Mouse (Mus musculus) gastrocnemius, postnatal 10 days (tissue): ENCODE measurements around the gene Mon1a. TPM values are rescaled to one million over a fixed set of nuclear protein-coding genes. Genes with fewer than 3 reads are reported as not detected.
A peak's percentile ranks its signal among the peaks of the same experiment; 100 is the strongest.

Source experiments
- DNase-seq: peaks from one replicate; pipeline ENCODE4 v3.0.0; 2021; ENCODE audit warnings: mixed read lengths
- long read RNA-seq, 2 experiments: library from polyadenylated mRNA; stranded (forward); transcript quantifications; one replicate each; pipeline ENCODE4 v2.0.0; 2021
- total RNA-seq, 2 experiments: library from RNA; stranded (reverse); gene quantifications; 2 replicates each; pipeline ENCODE4 v1.2.3; 2021

Mon1a gene
- 1 to 10 TPM; 4.0 to 4.8 TPM for total RNA-seq
- long read RNA-seq, experiment 1, transcript Mon1a-201 (6 exons, 2,042 nt): major isoform, 7 of 9 reads
- long read RNA-seq, experiment 1, partial matches to known transcripts: 1 of 9 reads
- long read RNA-seq, experiment 1, other reads (novel, unspliced or antisense): 1 of 9 reads
- long read RNA-seq, experiment 2, transcript Mon1a-201 (6 exons, 2,042 nt): major isoform, 7 of 9 reads
- long read RNA-seq, experiment 2, partial matches to known transcripts: 1 of 9 reads
- long read RNA-seq, experiment 2, other reads (novel, unspliced or antisense): 1 of 9 reads

DNA sequence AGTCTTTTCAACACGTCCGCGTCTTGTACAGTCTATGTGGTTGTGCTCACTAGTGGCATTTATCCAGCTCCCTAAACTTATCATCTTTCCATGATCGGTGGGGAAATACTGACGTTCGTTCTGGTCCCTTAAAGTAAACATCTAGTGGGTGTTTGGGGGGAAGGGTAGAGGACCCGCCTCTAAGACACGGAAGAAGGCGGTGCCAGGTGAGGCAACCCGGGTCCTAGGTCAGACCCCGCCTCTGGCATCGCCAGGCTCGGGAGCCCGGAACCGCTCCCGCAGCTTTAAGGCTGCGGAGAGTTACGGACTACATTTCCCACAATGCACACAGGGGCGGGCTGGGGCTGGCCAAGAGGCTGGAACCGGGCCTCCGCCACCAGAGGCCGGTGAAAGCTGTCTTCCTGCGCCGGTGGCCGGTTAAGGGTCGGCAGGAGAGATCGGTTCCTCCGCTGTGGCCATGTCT is at the start of gene Mon1a:
Gene Mon1a, plus strand, starts transcription at position 348 of the 463 bp plus-strand sequence.
- peak; percentile 71 for DNase-seq

DNA sequence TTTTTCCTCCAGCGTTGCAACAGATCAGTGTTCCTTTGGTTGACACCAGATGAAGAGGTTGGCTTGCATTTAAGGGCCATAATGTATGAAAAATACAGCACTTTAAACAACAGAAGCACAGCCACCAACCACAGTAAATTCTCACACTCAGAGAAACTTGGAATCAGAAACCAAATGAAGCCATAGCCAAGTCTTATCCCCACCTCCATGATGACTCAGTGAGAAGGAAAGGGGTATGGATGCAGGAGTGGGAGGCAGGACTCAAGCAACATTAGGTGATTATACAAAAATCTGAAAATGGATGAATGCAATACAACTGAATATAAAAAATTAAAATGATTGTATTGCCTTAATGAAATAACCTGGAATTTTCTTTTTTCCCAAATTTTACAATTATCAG is 49.1 kb upstream of the Mon1a start:
- DNase-seq: no peak

DNA sequence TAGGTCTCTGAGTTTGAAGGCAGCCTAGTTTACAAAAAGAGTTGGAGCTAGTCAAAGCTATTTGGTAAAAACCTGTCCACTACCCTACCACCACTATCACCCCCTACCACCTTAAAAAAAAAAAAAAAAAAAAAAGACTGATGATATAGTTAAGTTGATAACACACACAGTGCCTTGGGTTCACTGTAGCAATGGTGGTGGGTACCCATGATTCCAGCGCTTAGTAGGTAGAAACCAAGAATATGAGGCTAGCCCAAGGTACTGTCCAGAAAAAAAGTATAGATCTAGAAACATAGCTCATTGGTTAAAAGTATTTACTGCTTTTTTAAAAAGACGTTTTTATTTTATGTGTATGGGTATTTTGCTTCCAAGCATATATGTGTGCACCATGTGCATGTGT is 45.2 kb upstream of the Mon1a start:
- DNase-seq: no peak

DNA sequence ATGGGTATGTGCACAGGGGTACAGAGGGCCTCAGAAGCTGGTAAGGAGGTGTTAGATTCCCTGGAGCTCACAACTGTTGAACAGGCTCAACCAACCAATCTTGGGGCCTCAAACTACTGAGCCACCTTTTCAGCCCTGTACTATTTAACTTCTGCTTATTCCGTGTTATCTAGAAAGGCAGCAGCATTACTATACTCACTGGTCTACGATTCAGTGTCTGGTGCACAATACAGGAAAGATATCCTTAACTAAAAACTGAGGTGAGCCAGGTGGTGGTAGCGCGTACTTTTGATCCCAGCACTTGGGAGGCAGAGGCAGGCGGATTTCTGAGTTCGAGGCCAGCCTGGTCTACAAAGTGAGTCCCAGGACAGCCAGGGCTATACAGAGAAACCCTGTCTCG is 39.0 kb upstream of the Mon1a start:
- no peak for DNase-seq

DNA sequence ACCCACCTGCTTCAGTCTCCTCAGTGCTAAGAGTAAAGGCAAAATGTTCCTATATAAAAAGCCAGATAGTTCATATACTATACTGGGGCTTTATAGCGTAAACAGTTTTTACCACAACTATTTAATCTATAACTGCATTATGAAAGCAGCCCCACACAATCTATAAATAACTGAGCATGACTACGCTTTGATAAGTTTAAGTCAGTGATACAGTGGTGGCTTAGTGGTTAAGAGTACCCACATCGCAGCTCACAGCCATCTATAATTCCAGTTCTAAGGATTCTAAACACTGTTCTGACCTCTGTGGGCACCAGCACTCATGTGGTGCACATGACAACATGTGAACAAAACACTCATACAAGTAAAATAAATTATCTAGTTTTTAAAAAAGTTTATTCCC is 29.6 kb upstream of the Mon1a start:
- no peak for DNase-seq

DNA sequence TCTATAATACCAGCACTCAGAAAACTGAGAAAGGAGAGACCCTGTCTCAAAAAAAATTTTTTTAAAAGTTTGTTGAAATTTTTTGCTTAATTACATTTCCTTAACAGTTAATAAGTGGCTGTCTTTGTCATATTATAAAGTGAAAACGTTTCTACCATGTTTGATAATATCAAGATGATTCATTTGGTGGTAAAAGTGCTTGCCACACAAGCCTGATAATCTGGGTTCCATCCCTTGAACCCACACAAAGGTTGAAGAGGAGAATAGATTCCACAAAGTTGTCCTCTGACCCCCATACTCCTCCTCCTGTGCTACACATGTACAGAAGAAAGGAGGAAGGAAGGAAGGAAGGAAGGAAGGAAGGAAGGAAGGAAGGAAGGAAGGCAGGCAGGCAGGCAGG is 23.5 kb upstream of the Mon1a start:
- no peak for DNase-seq

DNA sequence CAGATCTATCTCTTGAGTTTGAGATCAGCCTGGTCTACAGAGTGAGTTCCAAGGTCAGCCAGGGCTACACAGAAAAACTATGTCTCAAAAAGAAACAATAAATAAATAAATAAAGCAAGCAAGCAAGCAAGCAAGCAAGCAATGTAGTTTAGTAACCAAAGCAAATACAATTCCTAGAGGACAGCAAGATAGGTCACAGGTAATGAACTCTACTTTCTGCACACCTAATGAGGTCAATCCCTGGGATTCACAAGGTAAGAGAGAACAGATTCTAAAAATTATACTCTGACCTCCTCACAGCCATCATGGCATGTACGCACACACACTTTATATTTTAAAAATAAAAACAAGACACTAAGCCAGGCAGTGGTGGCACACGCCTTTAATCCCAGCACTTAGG is 21.9 kb upstream of the Mon1a start:
- DNase-seq: no peak

DNA sequence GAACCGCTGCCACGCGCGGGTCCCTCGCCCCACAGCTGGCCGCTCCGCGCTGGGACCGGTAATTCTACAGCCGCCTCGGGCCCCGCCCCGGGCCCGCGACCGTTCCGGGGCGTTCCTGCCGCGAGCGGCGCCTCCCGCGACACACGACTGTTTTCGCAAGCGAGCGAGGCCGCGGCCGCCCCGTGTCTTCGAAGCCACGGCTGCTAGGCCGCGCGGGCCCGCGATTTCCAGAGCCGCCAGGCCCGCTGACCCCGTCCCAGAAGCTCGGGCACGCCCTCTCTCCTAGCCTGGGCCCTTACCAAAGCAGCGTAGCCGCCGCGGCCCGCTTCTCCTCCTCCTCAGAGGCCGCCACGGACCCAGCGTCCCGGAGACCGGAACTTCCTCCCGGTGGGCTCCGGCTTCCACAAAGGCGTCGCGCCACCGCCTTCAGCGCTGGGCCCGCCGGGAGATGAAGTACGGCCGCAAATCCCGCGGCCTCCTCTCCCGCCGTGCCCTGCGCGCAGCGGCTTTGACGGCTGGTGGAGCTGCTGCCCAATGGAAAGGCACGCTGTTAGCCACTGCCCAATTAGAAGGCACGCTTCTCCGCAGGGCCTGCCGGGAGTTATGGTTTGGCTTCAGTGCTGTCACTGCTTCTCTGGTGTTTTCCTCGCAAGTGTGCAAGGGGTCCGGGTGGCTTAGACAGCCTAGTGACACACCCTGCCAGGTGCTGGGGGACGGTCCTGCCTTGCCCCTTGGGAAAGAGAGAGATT is 15.4 kb upstream of the Mon1a start:
- DNase-seq: peak; percentile 92

DNA sequence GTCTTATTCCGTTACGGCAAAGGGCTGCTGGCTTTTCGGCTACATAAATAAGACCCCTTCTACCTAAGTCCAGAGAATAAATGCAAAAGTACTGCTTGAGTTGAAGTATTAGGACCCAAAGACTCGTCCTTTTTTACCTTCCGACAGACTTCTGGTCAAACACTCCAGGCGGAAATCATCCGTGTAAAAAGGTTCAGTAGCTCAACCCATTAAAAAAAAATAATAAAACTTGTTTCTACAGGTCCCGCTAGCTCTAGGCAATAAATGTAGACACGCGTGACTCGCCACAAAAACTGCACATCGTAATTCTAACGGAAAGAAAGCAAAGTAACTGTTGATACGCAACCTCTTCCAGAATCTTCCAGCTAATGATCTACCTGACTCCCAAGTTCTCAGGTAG is 14.8 kb upstream of the Mon1a start, which contains the start of gene Rbm6:
Gene Rbm6, minus strand, starts transcription at position 101 of the 400 bp plus-strand sequence.
- no peak for DNase-seq

DNA sequence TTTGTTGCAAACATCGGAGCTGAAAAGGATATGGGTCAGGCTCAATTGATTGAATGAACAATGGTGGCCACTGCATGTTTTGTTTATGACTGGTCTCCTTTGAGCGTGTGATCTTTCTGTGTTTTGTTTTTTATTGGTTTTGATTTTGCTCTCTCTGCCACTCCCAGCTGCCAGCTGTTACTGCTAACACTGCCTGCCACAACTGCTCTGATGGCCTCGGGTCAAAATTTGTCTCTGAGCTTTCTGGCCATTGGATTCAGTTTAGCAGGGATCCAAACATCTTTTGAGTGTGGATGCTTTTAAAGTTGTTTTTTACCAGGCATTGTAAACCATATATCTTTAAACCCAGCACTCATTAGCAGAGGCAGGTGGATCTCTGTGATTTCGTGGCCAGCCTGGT is 7.5 kb upstream of the Mon1a start:
- no peak for DNase-seq

DNA sequence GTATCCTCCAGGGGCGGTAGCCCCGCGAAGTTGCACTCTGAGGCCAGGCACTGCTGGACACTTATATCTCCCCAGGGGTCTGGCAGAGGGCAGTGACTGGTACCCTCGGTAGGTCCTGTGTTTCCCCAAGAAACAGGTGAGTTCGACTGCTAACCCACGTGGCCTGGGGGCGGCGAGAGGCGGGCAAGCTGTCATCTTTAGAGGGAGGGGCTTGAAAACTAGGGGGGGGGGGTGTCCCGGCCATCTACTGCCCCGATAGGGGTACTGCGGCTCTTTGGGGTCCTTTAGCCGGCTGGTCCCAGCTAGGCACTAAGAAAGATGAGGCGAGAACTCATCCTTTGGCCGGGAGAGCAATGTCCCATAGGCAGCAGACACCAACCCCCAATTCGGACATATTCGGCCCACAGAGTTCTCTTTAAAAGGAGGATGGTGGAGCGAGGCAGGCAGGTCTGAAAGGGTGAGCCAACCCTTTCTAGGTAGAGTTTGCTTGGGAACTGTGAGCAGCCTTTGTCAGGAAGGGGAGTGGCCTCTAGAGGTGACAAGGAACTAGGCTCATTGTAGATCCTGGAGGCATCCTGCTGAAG is 408 bp downstream of the Mon1a start:
- DNase-seq: no peak

DNA sequence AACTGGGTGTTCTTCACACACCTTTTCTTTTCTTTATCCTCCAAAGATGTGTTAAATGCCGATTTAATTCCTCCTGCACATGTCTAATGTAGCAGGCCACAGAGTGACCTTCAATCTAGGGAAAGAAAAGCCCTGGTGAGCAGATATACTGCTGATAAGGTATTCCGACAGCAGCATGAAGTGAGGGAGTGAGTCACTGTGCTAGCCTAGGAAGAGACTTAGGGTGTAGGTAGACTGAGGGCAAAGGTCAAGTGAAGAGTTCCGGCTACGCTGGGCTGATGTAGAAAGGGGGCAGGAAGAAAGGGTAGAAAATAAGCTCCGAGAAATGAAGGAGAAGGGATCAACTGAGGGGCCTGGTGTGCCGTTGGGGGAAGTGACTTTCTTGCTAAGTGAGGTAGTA is 2.3 kb downstream of the Mon1a start:
- no peak for DNase-seq

DNA sequence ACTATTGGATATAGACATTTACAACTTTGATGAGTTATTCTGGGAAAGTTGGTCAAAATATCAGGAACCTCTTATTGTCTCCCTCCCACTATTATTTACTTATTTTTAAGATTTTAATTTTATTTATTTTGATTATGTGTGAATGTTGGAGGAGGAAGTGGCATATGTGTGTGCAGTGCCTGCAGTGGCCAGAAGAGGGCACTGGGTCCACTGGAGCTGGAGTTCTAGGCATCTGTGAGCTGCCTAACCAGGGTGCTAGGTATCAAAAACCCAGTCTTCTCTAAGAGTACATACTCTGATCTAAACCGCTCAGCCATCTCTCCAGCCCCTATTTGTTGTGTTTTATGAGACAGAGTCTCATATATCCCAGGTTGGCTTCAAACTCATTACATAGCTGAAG is 3.1 kb downstream of the Mon1a start:
- no peak for DNase-seq

DNA sequence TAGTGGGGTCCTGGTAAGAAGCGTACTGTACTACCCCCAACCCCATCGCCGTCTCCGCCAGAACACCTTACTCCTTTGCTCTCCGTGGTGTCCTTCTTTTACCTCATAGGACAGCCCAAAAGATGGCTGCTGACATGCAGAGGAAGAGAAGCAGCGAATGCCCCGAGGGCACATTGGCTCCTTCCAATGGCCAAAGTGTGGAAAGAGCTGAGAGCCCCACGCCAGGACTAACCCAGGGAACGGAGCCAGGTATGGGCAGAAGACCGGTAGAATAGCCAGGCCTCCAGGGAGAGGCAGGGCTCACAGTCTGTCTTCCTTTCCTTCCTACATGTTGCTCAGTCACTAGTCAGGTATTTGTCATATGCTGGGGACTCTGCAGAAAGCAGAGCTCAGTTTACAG is 10.6 kb downstream of the Mon1a start:
- DNase-seq: no peak

DNA sequence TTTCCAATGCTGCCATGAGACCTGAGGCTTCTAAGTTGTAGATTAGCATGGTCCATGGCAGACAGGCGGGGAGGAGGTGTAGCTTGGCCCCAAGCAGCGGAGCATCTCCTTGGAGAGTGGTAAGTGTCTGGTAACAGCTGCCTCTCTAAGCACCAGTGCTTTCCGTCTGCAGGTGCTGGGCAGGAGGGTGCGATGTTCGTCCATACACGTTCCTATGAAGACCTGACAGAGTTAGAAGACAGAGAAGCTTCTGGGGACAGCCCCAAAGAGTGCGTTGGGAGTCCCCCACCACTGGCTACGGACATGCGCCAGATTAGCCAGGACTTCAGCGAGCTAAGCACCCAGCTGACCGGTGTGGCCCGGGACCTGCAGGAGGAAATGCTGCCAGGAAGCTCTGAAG is 11.9 kb downstream of the Mon1a start:
- DNase-seq: no peak

DNA sequence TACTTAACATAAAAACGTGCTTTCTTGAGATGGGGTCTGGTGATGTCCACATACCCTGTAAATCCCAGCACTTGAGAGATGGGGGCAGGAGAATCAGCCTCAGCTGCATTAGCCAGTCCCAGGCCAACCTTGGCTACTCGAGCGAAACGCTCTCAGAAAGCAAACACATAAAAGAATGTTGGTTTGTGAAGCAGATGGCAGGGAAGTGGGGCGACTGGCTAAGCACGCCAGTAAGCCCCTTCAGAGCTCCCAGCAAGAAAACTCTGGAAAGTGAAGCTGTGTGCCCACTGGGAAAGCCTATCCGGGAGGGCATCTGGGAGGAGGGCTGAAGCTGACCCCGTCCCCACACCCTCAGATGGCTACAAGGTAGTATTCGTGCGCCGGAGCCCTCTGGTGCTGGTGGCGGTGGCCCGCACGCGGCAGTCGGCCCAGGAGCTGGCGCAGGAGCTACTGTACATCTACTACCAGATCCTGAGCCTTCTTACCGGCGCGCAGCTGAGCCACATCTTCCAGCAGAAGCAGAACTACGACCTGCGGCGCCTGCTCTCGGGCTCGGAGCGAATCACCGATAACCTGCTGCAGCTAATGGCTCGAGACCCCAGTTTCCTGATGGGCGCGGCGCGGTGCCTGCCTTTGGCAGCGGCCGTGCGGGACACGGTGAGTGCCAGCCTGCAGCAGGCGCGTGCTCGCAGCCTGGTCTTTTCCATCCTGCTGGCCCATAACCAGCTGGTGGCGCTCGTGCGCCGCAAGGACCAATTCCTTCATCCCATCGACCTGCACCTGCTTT is 13.1 kb downstream of the Mon1a start:
- DNase-seq: peak; percentile 63

DNA sequence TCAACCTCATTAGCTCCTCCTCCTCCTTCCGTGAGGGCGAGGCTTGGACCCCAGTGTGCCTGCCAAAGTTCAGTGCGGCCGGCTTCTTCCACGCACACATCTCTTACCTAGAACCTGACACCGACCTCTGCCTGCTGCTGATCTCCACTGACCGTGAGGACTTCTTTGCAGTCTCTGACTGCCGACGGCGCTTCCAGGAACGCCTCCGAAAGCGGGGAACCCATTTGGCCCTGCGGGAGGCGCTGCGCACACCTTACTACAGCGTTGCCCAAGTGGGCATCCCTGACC is 13.6 kb downstream of the Mon1a start:
- no peak for DNase-seq

DNA sequence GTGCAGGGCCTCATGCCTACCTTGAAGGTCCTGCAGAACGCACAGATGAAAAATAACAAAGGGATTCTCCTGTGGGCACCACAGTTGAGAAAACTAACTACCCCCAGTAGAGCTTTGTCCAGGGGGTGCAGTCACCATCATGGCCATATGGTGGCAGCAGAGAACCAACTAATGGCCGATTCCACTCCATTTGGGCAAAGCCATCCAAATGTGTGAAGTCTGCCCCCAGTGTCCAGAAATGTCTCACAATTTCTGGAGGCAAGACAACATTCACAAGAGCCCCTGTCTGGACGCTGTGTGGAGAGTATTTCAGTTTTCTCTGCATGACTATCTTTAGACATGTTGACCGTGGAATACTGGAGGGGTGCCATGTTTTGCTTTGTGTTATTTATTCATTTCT is 16.8 kb downstream of the Mon1a start:
- DNase-seq: peak; percentile 87

DNA sequence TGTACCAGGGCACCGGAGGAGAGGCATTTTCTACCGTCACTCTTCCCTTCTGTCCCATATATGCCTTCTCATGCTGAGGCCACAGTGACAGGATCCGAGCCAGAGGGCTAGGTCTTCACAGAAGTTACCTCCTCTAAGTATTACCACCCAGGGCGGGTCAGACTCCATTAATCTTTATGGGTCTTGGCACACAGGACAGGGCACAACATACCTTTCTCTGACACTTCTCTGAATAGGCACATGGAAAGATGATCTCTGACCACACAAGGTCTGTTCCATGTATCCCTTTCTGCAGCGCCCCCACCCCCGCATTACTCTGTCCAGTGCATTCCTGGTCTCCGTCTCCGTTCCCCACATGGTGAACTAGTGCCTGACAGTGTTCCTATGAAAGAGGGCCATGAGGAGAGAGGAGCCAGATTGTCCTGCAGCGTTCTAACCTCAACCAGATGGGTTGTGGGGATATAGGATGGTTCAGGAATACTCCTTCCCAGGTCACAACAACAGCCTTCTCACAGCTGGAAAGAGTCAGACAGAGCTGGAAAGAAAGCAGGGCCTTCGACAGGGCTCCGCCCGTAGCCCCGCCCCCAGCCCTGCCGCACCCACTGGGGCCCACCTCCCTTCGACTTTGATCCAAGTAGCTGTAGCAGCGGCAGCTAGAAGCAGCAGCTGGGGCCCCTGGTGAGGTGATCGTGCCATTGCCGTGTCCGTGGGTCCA is 18.5 kb downstream of the Mon1a start, which contains the start of gene Mst1r:
Gene Mst1r, plus strand, starts transcription at position 622 of the 715 bp plus-strand sequence.
- peak; percentile 77 for DNase-seq

DNA sequence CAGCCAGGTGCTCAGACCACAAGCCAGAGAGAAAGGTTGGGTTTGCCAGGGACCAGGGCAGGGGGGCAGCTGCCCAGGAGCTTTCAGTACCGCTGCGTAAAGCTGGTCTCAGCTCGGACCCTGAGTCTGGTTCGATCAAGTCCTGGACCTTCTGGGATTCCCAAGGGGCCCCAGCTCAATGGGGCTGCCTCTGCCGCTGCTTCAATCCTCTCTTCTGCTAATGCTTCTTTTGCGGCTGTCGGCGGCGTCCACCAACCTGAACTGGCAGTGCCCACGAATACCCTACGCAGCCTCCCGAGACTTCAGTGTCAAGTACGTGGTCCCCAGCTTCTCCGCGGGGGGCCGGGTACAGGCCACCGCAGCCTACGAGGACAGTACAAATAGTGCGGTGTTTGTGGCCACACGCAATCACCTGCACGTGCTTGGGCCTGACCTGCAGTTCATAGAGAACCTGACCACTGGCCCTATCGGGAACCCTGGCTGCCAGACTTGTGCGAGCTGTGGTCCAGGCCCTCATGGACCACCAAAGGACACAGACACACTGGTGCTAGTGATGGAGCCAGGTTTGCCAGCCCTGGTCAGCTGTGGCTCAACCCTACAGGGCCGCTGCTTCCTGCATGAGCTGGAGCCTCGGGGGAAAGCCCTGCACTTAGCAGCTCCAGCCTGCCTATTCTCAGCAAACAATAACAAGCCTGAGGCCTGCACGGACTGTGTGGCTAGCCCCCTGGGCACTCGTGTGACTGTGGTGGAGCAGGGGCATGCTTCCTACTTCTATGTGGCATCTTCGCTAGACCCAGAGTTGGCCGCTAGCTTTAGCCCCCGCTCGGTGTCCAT is 19.2 kb downstream of the Mon1a start:
- DNase-seq: no peak

DNA sequence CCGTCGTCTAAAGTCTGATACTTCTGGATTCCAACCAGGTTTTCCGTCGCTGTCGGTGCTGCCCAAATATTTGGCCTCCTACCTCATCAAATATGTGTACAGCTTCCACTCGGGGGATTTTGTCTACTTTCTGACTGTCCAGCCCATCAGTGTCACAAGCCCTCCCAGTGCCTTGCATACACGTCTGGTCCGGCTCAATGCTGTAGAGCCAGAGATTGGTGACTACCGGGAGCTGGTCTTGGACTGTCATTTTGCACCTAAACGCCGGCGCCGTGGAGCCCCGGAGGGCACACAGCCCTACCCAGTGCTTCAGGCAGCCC is 19.8 kb downstream of the Mon1a start:
- no peak for DNase-seq
